Mouse (Mus musculus): ENCODE data around the gene Stox2.

DNA sequence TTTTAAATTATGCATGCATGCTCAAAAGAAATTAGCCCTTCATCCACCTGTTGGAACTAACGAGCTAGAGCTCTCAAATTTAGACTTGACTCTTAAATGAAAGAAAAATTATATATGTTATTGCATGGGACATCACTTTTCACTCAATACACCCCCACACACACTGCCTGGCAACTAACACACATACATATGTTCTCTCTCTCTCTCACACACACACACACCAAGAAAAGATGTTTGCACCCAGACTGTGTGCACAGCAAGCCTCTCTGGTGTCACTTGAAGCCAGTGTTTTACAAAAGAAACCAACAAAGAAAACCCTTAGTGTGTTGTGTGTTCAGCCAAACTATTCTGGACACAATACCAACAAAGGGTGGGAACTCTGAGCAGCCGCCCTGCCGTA lies 75.1 kb downstream of the Stox2 start:
- TF ChIP-seq CTCF (IDR thresholded peaks at IDR 0.05; ENCODE audit: low read depth, low read length) (no peak), GATA1 (IDR thresholded peaks at IDR 0.05; ENCODE audit: borderline replicate concordance, low read length) (no peak), GATA2 (IDR thresholded peaks at IDR 0.05; ENCODE audit: borderline replicate concordance, low read depth, low read length) (no peak), TAL1 (conservative IDR thresholded peaks at IDR 0.05; ENCODE audit: low read depth, low read length) (no peak)

Measured in G1E (cell line).